Mouse (Mus musculus) kidney, postnatal 0 days (tissue): ENCODE results near the gene Dusp5. TPM values are rescaled to one million over a fixed set of nuclear protein-coding genes. Genes with fewer than 3 reads are reported as not detected.

Experiments used
- ATAC-seq: fragments of 200-750 bp; cut with Nextera tagmentation; replicated peaks from 2 replicates; pipeline ENCODE4 v1.8.0; 2017; ENCODE audit warnings: low read depth, moderate number of reproducible peaks, moderate TSS enrichment, moderate library complexity; ENCODE audit not compliant: low FRiP score
- DNase-seq: peaks from one replicate; pipeline ENCODE4 v3.0.0-alpha.2; 2016; ENCODE audit warnings: low spot score
- H3K27ac ChIP-seq: fragments of 300-500 bp; sonication (generic); 2 replicates; pipeline ENCODE4 v1.5.1; 2014; ENCODE audit warnings: mild to moderate bottlenecking
- H3K27me3 ChIP-seq: fragments of 300-500 bp; sonication (generic); 2 replicates; pipeline ENCODE4 v1.6.1; 2014; ENCODE audit warnings: low read length, mixed read lengths; ENCODE audit not compliant: insufficient read depth
- H3K36me3 ChIP-seq: fragments of 300-500 bp; sonication (generic); 2 replicates; pipeline ENCODE4 v1.6.1; 2014; ENCODE audit warnings: low read length, mixed read lengths; ENCODE audit not compliant: insufficient read depth
- H3K4me1 ChIP-seq: fragments of 300-500 bp; sonication (generic); replicated peaks from 2 replicates; pipeline ENCODE4 v1.6.1; 2014; ENCODE audit warnings: antibody characterized with exemption, low read length, mixed read lengths; ENCODE audit not compliant: insufficient read depth
- H3K4me2 ChIP-seq: fragments of 300-500 bp; sonication (generic); 2 replicates; pipeline ENCODE4 v1.6.1; 2014; ENCODE audit warnings: mild to moderate bottlenecking, low read length, moderate library complexity, mixed read lengths
- H3K4me3 ChIP-seq: fragments of 300-500 bp; sonication (generic); replicated peaks from 2 replicates; pipeline ENCODE4 v1.5.1; 2014; ENCODE audit warnings: low read depth, low read length
- H3K9ac ChIP-seq: fragments of 300-500 bp; sonication (generic); 2 replicates; pipeline ENCODE4 v1.6.1; 2014; ENCODE audit warnings: low read depth, low read length
- H3K9me3 ChIP-seq: fragments of 300-500 bp; sonication (generic); replicated peaks from 2 replicates; pipeline ENCODE4 v1.6.1; 2016; ENCODE audit warnings: low read length, inconsistent platforms, mixed read lengths
- CTCF ChIP-seq: IDR thresholded peaks from 2 replicates; pipeline ENCODE4 v1.5.1; 2016; ENCODE audit warnings: antibody characterized with exemption, low read depth, mild to moderate bottlenecking, moderate library complexity
- WGBS: fragments of 180-500 bp; shearing (Covaris S2); extraction: QIAGEN DNeasy Blood & Tissue Kit; methylation state at CpG from one replicate; pipeline ENCODE4 v1.1.7; 2014; 5-methylcytosine and 5-hydroxymethylcytosine counted together
- polyA plus RNA-seq: library from polyadenylated mRNA; unstranded; fragments of >200 nt; fragmentation: Nextera tagmentation; extraction: Ambion mirVana; gene quantifications from 2 replicates; pipeline ENCODE4 v1.2.1, GENCODE M21; 2015

Dusp5 gene
- polyA plus RNA-seq, 1 experiment from 2014 or later = 8.7 TPM

DNA sequence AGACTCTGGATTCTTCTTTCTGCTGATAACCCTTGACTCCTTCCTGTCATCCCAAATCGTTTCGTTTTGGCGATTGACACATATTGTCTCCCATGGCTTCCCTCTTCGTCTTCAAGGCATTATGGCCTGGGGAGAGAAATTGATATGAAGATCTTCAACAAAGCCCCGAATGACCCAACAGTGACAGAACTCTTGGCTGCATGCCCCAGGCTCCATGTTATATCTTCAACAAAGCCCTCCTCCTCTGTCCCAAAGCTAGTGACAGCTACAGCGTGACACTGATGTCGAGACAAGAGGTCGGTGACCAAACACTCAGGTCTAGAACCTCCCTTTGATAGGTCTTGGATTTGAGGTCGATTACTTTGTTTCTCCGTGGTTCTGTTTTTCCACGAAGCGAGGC, 39.7 kb upstream of the Dusp5 start:
- H3K4me1 ChIP-seq = no peaks in the 10 kb centered on the region
- no peak for DNase-seq
- no peaks in the 10 kb centered on the region for H3K9me3 ChIP-seq
- no peak for ATAC-seq
- no peak overlapping the region for H3K4me2 ChIP-seq
- 77% methylated on average over 12 of the region's 12 CpGs for whole genome bisulfite sequencing
- H3K4me3 ChIP-seq = no peak overlapping the region
- H3K27me3 ChIP-seq = no peaks in the 10 kb centered on the region
- no peak for TF ChIP-seq CTCF
- no peaks in the 10 kb centered on the region for H3K36me3 ChIP-seq
- no peak overlapping the region for H3K27ac ChIP-seq
- H3K9ac ChIP-seq = no peak overlapping the region

DNA sequence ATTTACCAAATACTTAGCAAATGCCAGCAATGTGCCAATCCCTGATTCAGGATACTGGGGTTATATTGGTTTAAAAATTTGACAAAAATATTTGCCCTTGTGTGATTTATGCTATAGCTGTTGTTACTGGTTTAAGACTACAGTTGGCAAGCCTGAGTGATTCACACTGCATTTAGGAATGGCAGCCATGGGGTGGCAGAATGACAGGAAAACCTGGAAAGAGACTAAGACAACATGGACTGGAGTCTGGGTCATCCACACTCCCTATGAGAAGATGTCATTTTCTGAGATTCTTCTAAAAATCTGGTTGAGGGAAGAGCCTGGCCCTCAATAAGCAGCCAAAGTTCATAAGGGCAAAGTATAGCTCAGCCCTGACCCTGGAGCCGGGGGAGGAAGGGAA, 39.0 kb upstream of the Dusp5 start:
- Histone ChIP-seq H3K9me3 (no peaks in the 10 kb centered on the region), H3K27ac (no peak overlapping the region), H3K27me3 (no peaks in the 10 kb centered on the region), H3K4me3 (no peak overlapping the region), H3K4me2 (no peak overlapping the region), H3K36me3 (no peaks in the 10 kb centered on the region), H3K9ac (no peak overlapping the region), H3K4me1 (no peaks in the 10 kb centered on the region)
- DNase-seq (no peak), ATAC-seq (no peak)
- 63% methylated on average over 1 of the region's 1 CpGs for WGBS
- no peak for TF ChIP-seq CTCF

DNA sequence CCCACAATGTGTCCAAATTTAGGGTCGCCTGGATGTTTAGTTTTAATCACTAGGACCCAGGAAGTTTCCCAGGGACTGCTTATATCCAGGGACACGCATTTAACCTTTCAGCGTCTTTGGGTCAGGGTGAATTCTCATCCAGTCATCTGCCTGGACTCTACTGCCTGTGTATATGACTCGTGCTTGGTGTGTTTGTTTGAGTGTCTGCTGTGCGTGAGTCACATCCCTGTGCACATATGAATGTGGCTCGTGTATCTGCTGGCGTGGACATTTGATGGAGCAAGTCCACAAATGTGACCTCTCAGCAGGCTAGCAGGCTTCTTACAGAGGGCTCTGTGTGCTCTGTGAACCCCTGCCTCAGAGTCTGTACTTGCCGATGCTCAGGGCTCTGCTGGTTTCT, 38.0 kb upstream of the Dusp5 start:
- Histone ChIP-seq H3K4me1 (no peaks in the 10 kb centered on the region), H3K9ac (no peak overlapping the region), H3K27me3 (no peaks in the 10 kb centered on the region), H3K36me3 (no peaks in the 10 kb centered on the region), H3K4me2 (no peak overlapping the region), H3K4me3 (no peak overlapping the region), H3K9me3 (no peaks in the 10 kb centered on the region), H3K27ac (no peak overlapping the region)
- no peak for ATAC-seq
- TF ChIP-seq CTCF = no peak
- 79% methylated on average over 8 of the region's 8 CpGs for WGBS
- no peak for DNase-seq

GRCm38 (mm10) chr19:53492528-53492927, 36.4 kb upstream of the Dusp5 start:
- no peak for ATAC-seq

DNA sequence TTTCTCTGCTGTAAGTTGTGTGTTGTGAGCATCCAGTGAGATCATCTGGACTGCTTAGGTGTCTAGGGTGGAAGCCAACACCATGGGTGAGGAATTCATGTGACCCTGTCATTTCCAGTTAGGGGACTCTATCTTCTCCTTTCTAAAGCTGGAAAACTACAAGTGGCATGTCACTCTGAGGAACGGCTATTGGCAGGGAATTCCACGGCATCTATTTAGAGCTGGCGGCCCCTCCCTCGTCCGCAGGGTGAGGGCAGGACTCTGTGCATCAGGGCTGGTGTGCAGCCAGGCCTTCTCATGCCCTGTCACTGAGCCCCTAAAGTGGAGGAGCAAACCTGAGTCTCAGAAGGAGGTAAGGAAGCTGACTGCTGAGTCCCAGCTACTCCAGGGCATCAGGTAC, 35.0 kb upstream of the Dusp5 start:
- H3K9me3 ChIP-seq = no peaks in the 10 kb centered on the region
- H3K27ac ChIP-seq = no peak overlapping the region
- 65% methylated on average over 5 of the region's 5 CpGs for WGBS
- no peaks in the 10 kb centered on the region for H3K4me1 ChIP-seq
- H3K9ac ChIP-seq = no peak overlapping the region
- H3K4me2 ChIP-seq = no peak overlapping the region
- no peak for ATAC-seq
- no peaks in the 10 kb centered on the region for H3K36me3 ChIP-seq
- no peak for DNase-seq
- no peak overlapping the region for H3K4me3 ChIP-seq
- no peak for TF ChIP-seq CTCF
- H3K27me3 ChIP-seq = no peaks in the 10 kb centered on the region

More at GRCm38 (mm10) chr19:53492528-53492927, 36.4 kb upstream of the Dusp5 start:
- Histone ChIP-seq H3K9me3 (no peaks in the 10 kb centered on the region), H3K9ac (no peak overlapping the region), H3K27ac (no peak overlapping the region), H3K4me2 (no peak overlapping the region), H3K27me3 (no peaks in the 10 kb centered on the region), H3K36me3 (no peaks in the 10 kb centered on the region), H3K4me1 (no peaks in the 10 kb centered on the region), H3K4me3 (no peak overlapping the region)
- 88% methylated on average over 4 of the region's 4 CpGs for WGBS
- no peak for TF ChIP-seq CTCF
- DNase-seq = no peak

- no peak for TF ChIP-seq CTCF
- DNase-seq (no peak), ATAC-seq (no peak)
- no peak overlapping the region for H3K4me2 ChIP-seq
- H3K9ac ChIP-seq = no peak overlapping the region
- no peaks in the 10 kb centered on the region for H3K4me1 ChIP-seq
- no peak overlapping the region for H3K27ac ChIP-seq
- 59% methylated on average over 3 of the region's 3 CpGs for WGBS
- H3K27me3 ChIP-seq = no peaks in the 10 kb centered on the region
- no peaks in the 10 kb centered on the region for H3K9me3 ChIP-seq
- H3K36me3 ChIP-seq = no peaks in the 10 kb centered on the region
- no peak overlapping the region for H3K4me3 ChIP-seq
Measured at GRCm38 (mm10) chr19:53497910-53498309, 31.0 kb upstream of the Dusp5 start.

DNA sequence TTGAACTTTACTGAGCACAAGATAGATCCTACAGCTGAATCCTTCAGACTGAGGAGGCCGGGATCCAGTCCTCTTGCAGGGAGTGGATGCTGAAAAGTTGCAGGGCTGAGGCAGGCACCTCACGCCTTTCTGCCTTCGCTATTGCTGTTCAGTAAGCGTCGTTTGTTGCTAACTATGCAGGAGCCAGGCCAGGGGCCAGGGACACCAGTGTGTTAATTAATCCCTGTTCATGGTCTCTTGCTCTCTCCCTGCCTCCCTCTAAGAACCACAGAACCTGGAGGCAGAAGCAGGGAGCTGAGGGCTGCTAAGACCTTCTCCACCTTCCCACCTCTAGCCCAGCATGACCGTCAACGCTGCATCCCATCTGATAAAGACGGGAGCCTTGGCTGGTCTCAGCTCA, 29.9 kb upstream of the Dusp5 start:
- no peak for ATAC-seq
- H3K27me3 ChIP-seq = no peaks in the 10 kb centered on the region
- no peak overlapping the region for H3K27ac ChIP-seq
- DNase-seq = no peak
- no peak for TF ChIP-seq CTCF
- no peak overlapping the region for H3K9ac ChIP-seq
- no peaks in the 10 kb centered on the region for H3K9me3 ChIP-seq
- no peak overlapping the region for H3K4me2 ChIP-seq
- H3K4me1 ChIP-seq = no peaks in the 10 kb centered on the region
- H3K36me3 ChIP-seq = no peaks in the 10 kb centered on the region
- H3K4me3 ChIP-seq = no peak overlapping the region
- 70% methylated on average over 8 of the region's 8 CpGs for WGBS
